Mouse (Mus musculus) embryonic fibroblast, embryonic 13.5 days (primary cell): ENCODE measurements at regions not wholly inside any gene's neighbourhood (a gene's known extent, or its start where the extent isn't known, plus 50 kb on each side); places are given as distances from the start of the nearest gene placed in this dataset.
A peak's percentile ranks its signal among the peaks of the same experiment; 100 is the strongest.

ENCODE experiments used
- H3K27ac ChIP-seq: 2 replicates; pipeline ENCODE4 v1.5.1; 2012; ENCODE audit warnings: low read length, control low read depth, inconsistent platforms; ENCODE audit not compliant: insufficient read depth
- H3K4me1 ChIP-seq: 2 replicates; pipeline ENCODE4 v1.6.1; 2011; ENCODE audit warnings: low read length; ENCODE audit not compliant: control insufficient read depth, insufficient read depth
- H3K4me3 ChIP-seq: 2 replicates; pipeline ENCODE4 v1.5.1; 2011; ENCODE audit warnings: mild to moderate bottlenecking, control low read depth, low read length; ENCODE audit not compliant: insufficient read depth
- CTCF ChIP-seq: IDR thresholded peaks from 2 replicates; pipeline ENCODE4 v1.5.1; 2011; ENCODE audit warnings: mild to moderate bottlenecking, control low read depth, low read length, moderate library complexity, borderline replicate concordance; ENCODE audit not compliant: insufficient read depth
- POLR2A ChIP-seq: IDR thresholded peaks from 2 replicates; pipeline ENCODE4 v1.6.1; 2011; ENCODE audit warnings: low read depth, mild to moderate bottlenecking, control low read depth, low read length, moderate library complexity

- TF ChIP-seq POLR2A (no peak), CTCF (peak; percentile 78; the same call in 1 of the 2 replicates)
Observed at GRCm38 (mm10) chr10:95087864-95088570, 143.4 kb upstream of the Plxnc1 start.

GRCm38 (mm10) chr10:95086755-95087154 lies 142.1 kb upstream of the Plxnc1 start:
- no peak overlapping the region for H3K27ac ChIP-seq
- peaks cover 4% of the 10 kb centered on the region; the same call in 1 of the 2 replicates for H3K4me1 ChIP-seq
- TF ChIP-seq POLR2A (no peak), CTCF (no peak)
- H3K4me3 ChIP-seq, result no peak overlapping the region

More at GRCm38 (mm10) chr10:95087864-95088570, 143.4 kb upstream of the Plxnc1 start:
- Histone ChIP-seq H3K4me1 (peaks cover 4% of the 10 kb centered on the region; the same call in 1 of the 2 replicates), H3K27ac (no peak overlapping the region), H3K4me3 (no peak overlapping the region)

GRCm38 (mm10) chr10:95085688-95086268 lies 141.1 kb upstream of the Plxnc1 start:
- no peak for TF ChIP-seq CTCF
- Histone ChIP-seq H3K4me3 (no peak overlapping the region), H3K27ac (no peak overlapping the region), H3K4me1 (peaks cover 4% of the 10 kb centered on the region; the same call in 1 of the 2 replicates)

- H3K4me3 ChIP-seq, result no peak overlapping the region
- no peak overlapping the region for H3K27ac ChIP-seq
- peaks cover 4% of the 10 kb centered on the region; the same call in 1 of the 2 replicates for H3K4me1 ChIP-seq
- no peak for TF ChIP-seq CTCF
- no peak for TF ChIP-seq POLR2A
Observed at GRCm38 (mm10) chr10:95083341-95084148, 138.9 kb upstream of the Plxnc1 start.

- TF ChIP-seq CTCF (no peak), POLR2A (no peak)
- Histone ChIP-seq H3K27ac (no peak overlapping the region), H3K4me3 (no peak overlapping the region)
Observed at GRCm38 (mm10) chr10:95082634-95083033, 138.0 kb upstream of the Plxnc1 start.

GRCm38 (mm10) chr10:95079979-95080378 lies 135.3 kb upstream of the Plxnc1 start:
- Histone ChIP-seq H3K4me1 (no peaks in the 10 kb centered on the region; the same call in 1 of the 2 replicates), H3K27ac (no peak overlapping the region), H3K4me3 (no peak overlapping the region)
- no peak for TF ChIP-seq POLR2A
- TF ChIP-seq CTCF, result no peak

More at GRCm38 (mm10) chr10:95082634-95083033, 138.0 kb upstream of the Plxnc1 start:
- peaks cover 4% of the 10 kb centered on the region; the same call in 1 of the 2 replicates for H3K4me1 ChIP-seq

GRCm38 (mm10) chr10:95076421-95076820 lies 131.8 kb upstream of the Plxnc1 start:
- TF ChIP-seq POLR2A (no peak), CTCF (no peak)
- H3K4me3 ChIP-seq, result no peak overlapping the region
- H3K27ac ChIP-seq, result no peak overlapping the region
- no peaks in the 10 kb centered on the region; the same call in none of the 2 replicates for H3K4me1 ChIP-seq

GRCm38 (mm10) chr10:95075897-95076296 lies 131.3 kb upstream of the Plxnc1 start:
- no peak overlapping the region for H3K27ac ChIP-seq
- H3K4me3 ChIP-seq, result no peak overlapping the region
- no peak for TF ChIP-seq CTCF
- no peak for TF ChIP-seq POLR2A
- H3K4me1 ChIP-seq, result no peaks in the 10 kb centered on the region; the same call in none of the 2 replicates

- no peak overlapping the region for H3K4me3 ChIP-seq
- no peak for TF ChIP-seq CTCF
- no peak for TF ChIP-seq POLR2A
- no peaks in the 10 kb centered on the region; the same call in none of the 2 replicates for H3K4me1 ChIP-seq
- H3K27ac ChIP-seq, result no peak overlapping the region
Observed at GRCm38 (mm10) chr10:95074959-95075590, 130.4 kb upstream of the Plxnc1 start.
